Mouse (Mus musculus): ENCODE measurements at regions not wholly inside any gene's neighbourhood (a gene's known extent, or its start where the extent isn't known, plus 50 kb on each side); places are given as distances from the start of the nearest gene placed in this dataset.

- H3K27me3 ChIP-seq (ENCODE audit: control insufficient read depth): no peaks in the 10 kb centered on the region
- peaks cover 4% of the 10 kb centered on the region; the same call in 1 of the 2 replicates for H3K36me3 ChIP-seq (ENCODE audit: control insufficient read depth)
- H3K4me1 ChIP-seq (ENCODE audit: control insufficient read depth): peaks cover 89% of the 10 kb centered on the region
- peaks cover 8% of the 10 kb centered on the region for H3K9me3 ChIP-seq (ENCODE audit: control insufficient read depth, low read length)
- H3K4me3 ChIP-seq (replicated peaks): peak overlapping the region; percentile 19
- TF ChIP-seq GATA1 (IDR thresholded peaks at IDR 0.05; ENCODE audit: low read length) (peak; percentile 53; the same call in 1 of the 2 replicates), TAL1 (IDR thresholded peaks at IDR 0.05; ENCODE audit: low read length) (peak; percentile 68)
These were observed 101.5 kb upstream of the Klf13 start for GRCm38 (mm10) chr7:64040026-64040737.

- Histone ChIP-seq H3K36me3 (ENCODE audit: control insufficient read depth) (peaks cover 4% of the 10 kb centered on the region; the same call in 1 of the 2 replicates), H3K27me3 (ENCODE audit: control insufficient read depth) (no peaks in the 10 kb centered on the region), H3K4me1 (ENCODE audit: control insufficient read depth) (peaks cover 86% of the 10 kb centered on the region), H3K9me3 (ENCODE audit: control insufficient read depth, low read length) (peaks cover 8% of the 10 kb centered on the region), H3K4me3 (replicated peaks) (no peak overlapping the region)
- TF ChIP-seq GATA1 (IDR thresholded peaks at IDR 0.05; ENCODE audit: low read length): no peak
- no peak for TF ChIP-seq TAL1 (IDR thresholded peaks at IDR 0.05; ENCODE audit: low read length)
These were observed 99.1 kb upstream of the Klf13 start for GRCm38 (mm10) chr7:64037701-64038231.

GRCm38 (mm10) chr7:64036154-64036553, 97.4 kb upstream of the Klf13 start:
- peaks cover under 1% of the 10 kb centered on the region; the same call in 1 of the 2 replicates for H3K36me3 ChIP-seq (ENCODE audit: control insufficient read depth)
- peaks cover 2% of the 10 kb centered on the region for H3K9me3 ChIP-seq (ENCODE audit: control insufficient read depth, low read length)
- TF ChIP-seq TAL1 (IDR thresholded peaks at IDR 0.05; ENCODE audit: low read length): no peak
- TF ChIP-seq GATA1 (IDR thresholded peaks at IDR 0.05; ENCODE audit: low read length): no peak
- no peak overlapping the region for H3K4me3 ChIP-seq (replicated peaks)
- peaks cover 80% of the 10 kb centered on the region for H3K4me1 ChIP-seq (ENCODE audit: control insufficient read depth)
- no peaks in the 10 kb centered on the region for H3K27me3 ChIP-seq (ENCODE audit: control insufficient read depth)

- TF ChIP-seq TAL1 (IDR thresholded peaks at IDR 0.05; ENCODE audit: low read length): no peak
- no peak for TF ChIP-seq GATA1 (IDR thresholded peaks at IDR 0.05; ENCODE audit: low read length)
- Histone ChIP-seq H3K4me1 (ENCODE audit: control insufficient read depth) (peaks cover 80% of the 10 kb centered on the region), H3K27me3 (ENCODE audit: control insufficient read depth) (no peaks in the 10 kb centered on the region), H3K36me3 (ENCODE audit: control insufficient read depth) (no peaks in the 10 kb centered on the region), H3K4me3 (replicated peaks) (no peak overlapping the region), H3K9me3 (ENCODE audit: control insufficient read depth, low read length) (no peaks in the 10 kb centered on the region)
These were observed 96.4 kb upstream of the Klf13 start for GRCm38 (mm10) chr7:64035025-64035606.

GRCm38 (mm10) chr7:64034493-64034892, 95.8 kb upstream of the Klf13 start:
- Histone ChIP-seq H3K4me3 (replicated peaks) (no peak overlapping the region), H3K27me3 (ENCODE audit: control insufficient read depth) (no peaks in the 10 kb centered on the region), H3K9me3 (ENCODE audit: control insufficient read depth, low read length) (no peaks in the 10 kb centered on the region), H3K4me1 (ENCODE audit: control insufficient read depth) (peaks cover 80% of the 10 kb centered on the region), H3K36me3 (ENCODE audit: control insufficient read depth) (no peaks in the 10 kb centered on the region)
- TF ChIP-seq GATA1 (IDR thresholded peaks at IDR 0.05; ENCODE audit: low read length) (no peak), TAL1 (IDR thresholded peaks at IDR 0.05; ENCODE audit: low read length) (no peak)

- no peak for TF ChIP-seq TAL1 (IDR thresholded peaks at IDR 0.05; ENCODE audit: low read length)
- no peak for TF ChIP-seq GATA1 (IDR thresholded peaks at IDR 0.05; ENCODE audit: low read length)
- H3K4me1 ChIP-seq (ENCODE audit: control insufficient read depth): peaks cover 77% of the 10 kb centered on the region
These were observed 94.7 kb upstream of the Klf13 start for GRCm38 (mm10) chr7:64033388-64033787.

GRCm38 (mm10) chr7:64032921-64033354, 94.2 kb upstream of the Klf13 start:
- peaks cover 77% of the 10 kb centered on the region for H3K4me1 ChIP-seq (ENCODE audit: control insufficient read depth)
- H3K9me3 ChIP-seq (ENCODE audit: control insufficient read depth, low read length): peaks cover 4% of the 10 kb centered on the region; the same call in 1 of the 2 replicates
- H3K4me3 ChIP-seq (replicated peaks): no peak overlapping the region
- H3K36me3 ChIP-seq (ENCODE audit: control insufficient read depth): no peaks in the 10 kb centered on the region
- TF ChIP-seq TAL1 (IDR thresholded peaks at IDR 0.05; ENCODE audit: low read length) (no peak), GATA1 (IDR thresholded peaks at IDR 0.05; ENCODE audit: low read length) (no peak)
- H3K27me3 ChIP-seq (ENCODE audit: control insufficient read depth): no peaks in the 10 kb centered on the region

More at GRCm38 (mm10) chr7:64033388-64033787, 94.7 kb upstream of the Klf13 start:
- Histone ChIP-seq H3K36me3 (ENCODE audit: control insufficient read depth) (no peaks in the 10 kb centered on the region), H3K4me3 (replicated peaks) (no peak overlapping the region), H3K27me3 (ENCODE audit: control insufficient read depth) (no peaks in the 10 kb centered on the region), H3K9me3 (ENCODE audit: control insufficient read depth, low read length) (no peaks in the 10 kb centered on the region; the same call in 1 of the 2 replicates)

- Histone ChIP-seq H3K9me3 (ENCODE audit: control insufficient read depth, low read length) (peaks cover 4% of the 10 kb centered on the region; the same call in 1 of the 2 replicates), H3K4me1 (ENCODE audit: control insufficient read depth) (peaks cover 71% of the 10 kb centered on the region), H3K27me3 (ENCODE audit: control insufficient read depth) (no peaks in the 10 kb centered on the region), H3K36me3 (ENCODE audit: control insufficient read depth) (no peaks in the 10 kb centered on the region), H3K4me3 (replicated peaks) (no peak overlapping the region)
- TF ChIP-seq TAL1 (IDR thresholded peaks at IDR 0.05; ENCODE audit: low read length) (no peak), GATA1 (IDR thresholded peaks at IDR 0.05; ENCODE audit: low read length) (no peak)
These were observed 91.9 kb upstream of the Klf13 start for GRCm38 (mm10) chr7:64030650-64031049.

GRCm38 (mm10) chr7:64027100-64027499, 88.4 kb upstream of the Klf13 start:
- peaks cover 4% of the 10 kb centered on the region; the same call in 1 of the 2 replicates for H3K9me3 ChIP-seq (ENCODE audit: control insufficient read depth, low read length)
- H3K36me3 ChIP-seq (ENCODE audit: control insufficient read depth): no peaks in the 10 kb centered on the region
- TF ChIP-seq TAL1 (IDR thresholded peaks at IDR 0.05; ENCODE audit: low read length): no peak
- no peak for TF ChIP-seq GATA1 (IDR thresholded peaks at IDR 0.05; ENCODE audit: low read length)
- no peaks in the 10 kb centered on the region for H3K27me3 ChIP-seq (ENCODE audit: control insufficient read depth)
- no peak overlapping the region for H3K4me3 ChIP-seq (replicated peaks)
- H3K4me1 ChIP-seq (ENCODE audit: control insufficient read depth): peaks cover 76% of the 10 kb centered on the region

All from erythroblast, embryonic 14.5 days (primary cell).